Mouse (Mus musculus): Measurements from ENCODE around the gene Camk2d.

Gene Camk2d

DNA sequence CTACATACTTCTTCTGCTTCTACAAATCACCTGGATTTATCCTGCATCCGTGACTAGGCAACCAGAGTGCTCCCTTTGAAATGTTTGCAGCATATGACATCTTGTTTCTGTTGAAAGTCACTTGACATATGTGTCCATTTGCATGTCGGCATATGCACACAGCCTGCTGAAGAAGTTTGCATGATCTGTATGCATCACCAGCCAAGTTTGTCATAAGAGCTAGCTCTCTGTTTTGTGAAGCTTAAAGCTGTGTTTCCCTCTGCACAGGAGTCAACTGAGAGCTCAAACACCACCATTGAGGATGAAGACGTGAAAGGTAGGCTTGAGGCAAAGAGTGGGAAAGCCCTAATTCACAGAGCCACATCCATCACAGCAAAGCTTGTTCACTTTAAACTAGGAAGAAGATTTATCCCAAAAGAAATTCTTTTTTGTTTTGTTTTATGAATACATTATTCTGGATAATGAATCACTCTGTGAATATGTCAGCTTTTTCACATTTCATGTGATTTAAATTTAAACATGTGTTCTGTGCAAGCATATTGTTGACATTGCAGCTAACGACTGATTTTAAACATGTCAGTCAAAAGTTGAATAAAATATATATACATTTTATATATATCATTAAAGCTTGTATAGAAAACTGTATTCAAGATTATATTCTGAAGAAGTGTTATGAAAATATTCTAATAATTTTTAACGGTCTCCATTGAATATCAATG is 214.4 kb downstream of the Camk2d start:
- no peak for DNase-seq (ENCODE audit: low spot score in 2 of 2)

DNA sequence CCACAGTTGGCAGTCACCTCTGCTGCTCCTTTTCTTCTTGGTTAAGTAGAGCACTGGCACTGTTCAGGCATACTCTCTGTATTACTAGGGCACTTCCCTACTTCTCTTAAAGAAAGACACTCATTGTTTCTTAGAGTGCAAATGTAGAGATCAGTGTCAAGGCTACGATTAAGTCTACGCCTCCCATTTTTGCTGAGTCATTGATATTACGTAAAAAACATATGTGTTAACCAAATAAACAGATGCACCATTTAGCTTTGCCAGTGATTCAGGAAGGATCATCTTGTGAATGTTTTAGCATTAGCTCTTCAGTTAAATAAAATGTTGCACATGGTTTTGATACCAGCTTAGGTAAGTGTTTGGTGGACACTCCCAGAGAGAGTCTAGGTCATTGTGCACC is 215.5 kb downstream of the Camk2d start:
- no peak for DNase-seq (ENCODE audit: low spot score in 2 of 2)

DNA sequence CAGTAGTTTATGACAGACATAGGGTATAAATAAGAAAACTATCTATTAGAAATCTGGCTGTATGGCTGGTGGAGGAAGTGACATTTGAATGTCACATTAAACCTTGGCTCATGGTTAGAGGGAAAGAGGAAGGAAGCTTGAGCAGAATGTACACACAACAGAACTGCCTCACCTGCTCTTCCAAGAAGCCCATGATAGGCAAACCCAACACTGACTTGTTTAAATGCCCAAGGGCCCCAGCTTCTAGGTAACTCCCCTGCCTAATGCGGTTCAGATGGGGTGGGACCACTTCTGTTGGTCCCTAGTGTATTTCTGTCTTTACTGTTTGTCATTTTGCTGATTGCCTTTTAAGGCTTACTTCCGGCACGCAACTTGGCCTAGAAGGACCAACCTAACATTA is 226.3 kb downstream of the Camk2d start:
- no peak for DNase-seq (ENCODE audit: low spot score in 2 of 2)

DNA sequence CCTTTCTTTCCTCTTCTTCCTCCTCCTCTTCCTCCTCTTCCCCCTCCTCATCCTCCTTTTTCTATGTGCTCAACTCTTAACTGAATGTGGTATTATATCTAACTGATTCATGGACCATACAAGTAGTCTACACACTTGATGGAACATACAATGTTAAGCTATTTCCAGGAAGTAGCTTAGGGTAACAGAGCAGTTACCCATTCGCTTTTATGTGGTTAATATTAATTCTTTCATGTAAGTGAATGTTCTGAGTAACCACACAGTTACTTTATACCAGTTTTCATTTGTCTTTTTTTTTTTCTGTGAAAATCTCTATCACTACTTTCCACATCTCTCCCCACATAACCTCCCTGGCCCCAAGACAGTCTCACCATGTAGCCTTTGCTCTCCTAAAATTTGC is 228.8 kb downstream of the Camk2d start:
- no peak for DNase-seq (ENCODE audit: low spot score in 2 of 2)

DNA sequence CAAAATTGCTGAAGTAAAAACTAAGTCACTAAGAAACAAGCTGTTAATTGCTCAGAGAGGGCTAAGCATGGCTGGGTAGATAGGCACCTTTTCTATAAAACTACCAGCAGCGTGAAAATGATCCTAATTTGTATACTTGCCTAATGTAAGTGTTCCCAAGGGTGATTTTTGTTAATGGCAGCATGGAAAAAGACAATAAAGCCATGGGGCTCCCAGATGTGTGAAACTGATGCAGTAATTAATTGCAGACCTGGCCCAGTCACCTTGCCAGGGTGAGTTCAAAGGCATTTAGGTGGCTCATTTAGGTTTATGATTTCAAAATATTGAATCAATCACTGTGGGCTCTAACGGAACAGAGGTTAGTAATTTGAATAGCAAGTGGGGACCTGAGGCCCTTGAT is 230.1 kb downstream of the Camk2d start:
- no peak for DNase-seq (ENCODE audit: low spot score in 2 of 2)

DNA sequence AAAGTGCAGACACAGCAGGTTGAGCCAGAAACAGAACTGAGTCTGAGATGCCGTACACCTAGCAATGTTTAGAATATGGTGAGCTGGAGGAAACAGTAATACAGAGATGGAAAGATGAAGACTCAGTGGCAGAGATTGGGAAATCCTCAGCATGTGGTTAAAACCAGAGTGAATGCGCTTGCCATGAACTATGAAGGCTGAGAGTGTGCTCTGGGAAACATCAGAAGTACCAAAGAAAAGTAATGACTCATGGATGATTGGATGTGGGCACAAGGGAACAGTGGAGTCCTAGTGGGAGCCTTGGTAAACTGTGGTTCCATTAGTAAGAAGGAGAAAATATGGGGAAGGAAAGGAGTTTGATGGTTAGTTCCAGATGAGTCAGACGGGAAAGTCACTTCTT is 231.8 kb downstream of the Camk2d start:
- DNase-seq (ENCODE audit: low spot score in 2 of 2) = no peak

DNA sequence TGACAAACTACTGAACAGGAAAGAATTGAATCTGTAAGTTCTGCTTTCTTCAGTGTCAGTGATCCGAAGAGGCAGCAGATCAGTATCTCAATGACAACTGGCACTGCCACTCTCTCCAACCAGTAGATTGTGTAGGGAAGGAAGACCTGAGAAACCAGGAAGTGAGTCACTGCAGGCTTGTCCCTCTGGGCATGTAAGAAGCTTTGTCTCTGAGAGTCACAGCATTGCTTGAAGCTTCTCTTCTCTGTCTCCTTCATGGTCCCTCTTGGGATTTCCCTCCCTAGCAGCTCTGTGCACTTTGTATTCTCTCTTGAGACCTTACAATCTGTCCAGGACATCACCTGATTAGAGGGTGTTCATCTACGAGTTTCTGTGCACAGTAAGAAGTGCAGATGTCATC is 233.7 kb downstream of the Camk2d start:
- no peak for DNase-seq (ENCODE audit: low spot score in 2 of 2)

DNA sequence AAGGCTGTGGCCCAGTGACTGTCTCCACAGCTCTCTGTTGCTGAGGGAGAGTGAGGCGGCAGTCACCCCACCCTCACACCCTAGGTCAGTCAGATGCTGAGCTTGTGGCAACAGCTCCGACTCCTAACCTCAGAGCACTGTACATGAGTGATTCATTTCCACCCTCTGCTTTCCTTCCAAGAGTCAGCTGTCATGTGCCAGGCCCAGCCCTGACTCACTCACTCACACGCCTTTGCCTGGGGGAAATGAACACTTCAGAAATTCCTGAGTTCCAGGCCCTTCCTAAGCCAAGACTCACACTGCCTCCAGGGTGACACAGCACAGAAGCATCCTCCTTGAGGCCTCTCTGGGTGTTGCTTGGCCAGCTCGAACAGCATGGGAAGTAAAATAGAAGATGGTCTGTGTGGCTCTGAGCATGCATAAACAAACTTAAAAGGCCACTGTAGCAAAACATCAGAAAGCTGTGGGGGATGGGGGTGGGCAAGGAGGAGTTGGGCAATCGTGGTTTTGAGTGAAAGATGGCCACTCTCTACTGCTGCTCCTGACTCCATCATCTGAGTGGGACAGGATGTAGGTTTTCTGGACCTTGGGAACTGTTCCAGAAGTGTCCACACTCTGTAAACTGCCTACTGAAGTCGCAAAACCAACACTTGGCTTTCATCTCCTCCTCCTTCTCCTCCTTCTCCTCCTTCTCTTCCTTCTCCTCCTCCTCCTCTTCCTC is 235.5 kb downstream of the Camk2d start:
- peak; percentile 80 to 81 for DNase-seq (ENCODE audit: low spot score in 2 of 2)

DNA sequence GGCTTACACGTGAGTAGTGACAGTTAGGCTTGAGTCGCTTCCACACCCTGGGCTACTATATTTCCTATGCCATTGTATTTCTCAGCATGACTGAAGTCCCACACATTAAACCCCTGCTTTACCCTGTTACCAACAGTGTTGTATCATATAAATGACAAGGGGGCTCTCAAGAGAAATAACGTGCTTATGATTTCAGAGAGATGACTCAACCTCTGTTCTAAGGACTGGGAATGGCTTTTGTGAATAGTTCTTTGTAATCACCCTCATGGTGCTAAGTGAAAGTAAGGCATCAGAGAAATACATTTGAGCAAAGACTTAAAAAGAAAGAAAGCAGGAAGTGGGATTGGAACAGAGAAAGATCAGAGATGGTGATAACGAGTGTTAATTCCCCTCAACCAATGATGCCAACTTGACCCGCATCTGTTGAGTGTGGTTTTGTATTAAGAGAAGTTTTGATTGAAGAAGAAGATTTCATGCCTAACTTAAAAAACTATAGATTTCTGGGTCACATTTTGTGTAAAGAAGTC is 238.6 kb downstream of the Camk2d start:
- DNase-seq (ENCODE audit: low spot score in 2 of 2) = no peak

DNA sequence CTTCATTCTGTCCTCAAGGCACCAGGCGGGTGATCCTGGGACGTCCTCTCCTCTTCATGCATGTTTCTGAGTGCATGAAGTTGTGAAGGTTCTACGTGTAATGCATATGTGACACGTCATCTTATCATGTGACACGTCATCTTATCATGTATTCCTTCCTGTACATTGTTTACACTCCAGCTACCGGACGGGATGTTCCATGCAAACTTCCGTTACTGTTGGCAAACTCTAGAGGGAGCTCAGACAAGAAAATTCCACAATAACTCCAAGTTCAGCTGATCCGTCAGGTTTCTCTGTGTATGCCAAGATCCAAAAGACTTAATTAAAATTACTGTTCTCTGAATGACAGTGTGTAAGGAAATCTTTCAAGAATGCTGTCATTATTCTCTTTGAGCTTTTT is 246.7 kb downstream of the Camk2d start:
- no peak for DNase-seq (ENCODE audit: low spot score in 2 of 2)

DNA sequence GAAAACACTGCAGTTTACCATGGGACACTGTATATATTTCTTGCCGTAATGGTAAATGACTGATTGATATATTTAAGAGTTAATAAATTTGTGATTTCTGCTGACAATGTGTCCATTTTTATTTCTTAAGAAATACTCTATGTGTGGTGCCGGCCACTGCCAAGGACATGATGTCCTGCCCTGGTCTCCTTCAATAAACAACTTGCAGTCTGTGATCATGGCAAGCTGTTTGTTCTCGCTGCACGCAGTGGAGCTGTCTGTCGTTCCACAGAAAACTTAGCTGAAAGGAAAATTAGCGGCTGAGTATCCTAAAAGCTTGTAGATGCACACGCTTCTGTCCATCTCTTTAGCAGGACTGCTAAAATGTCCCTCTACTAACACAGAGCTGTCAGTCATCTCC is 248.7 kb downstream of the Camk2d start:
- DNase-seq (ENCODE audit: low spot score in 2 of 2) = no peak

DNA sequence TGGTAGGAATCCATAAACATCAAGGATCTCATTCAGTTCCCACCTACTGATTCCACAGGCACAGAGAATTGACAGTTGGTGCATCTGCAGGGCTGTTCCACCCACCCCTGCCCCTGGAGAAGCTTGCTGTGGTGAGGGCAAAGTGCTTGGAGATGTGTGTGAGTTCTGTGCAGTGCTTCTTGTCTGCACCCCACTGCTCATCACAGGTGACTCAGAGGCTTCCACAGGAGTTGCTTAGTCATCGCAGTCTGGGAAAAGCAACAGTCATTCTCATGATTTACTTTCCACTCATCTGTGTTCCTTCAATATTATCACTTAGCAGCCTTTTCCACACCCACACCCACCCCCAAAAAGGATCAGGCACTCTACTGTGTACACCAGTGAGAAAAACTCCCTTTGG is 252.0 kb downstream of the Camk2d start:
- no peak for DNase-seq (ENCODE audit: low spot score in 2 of 2)

DNA sequence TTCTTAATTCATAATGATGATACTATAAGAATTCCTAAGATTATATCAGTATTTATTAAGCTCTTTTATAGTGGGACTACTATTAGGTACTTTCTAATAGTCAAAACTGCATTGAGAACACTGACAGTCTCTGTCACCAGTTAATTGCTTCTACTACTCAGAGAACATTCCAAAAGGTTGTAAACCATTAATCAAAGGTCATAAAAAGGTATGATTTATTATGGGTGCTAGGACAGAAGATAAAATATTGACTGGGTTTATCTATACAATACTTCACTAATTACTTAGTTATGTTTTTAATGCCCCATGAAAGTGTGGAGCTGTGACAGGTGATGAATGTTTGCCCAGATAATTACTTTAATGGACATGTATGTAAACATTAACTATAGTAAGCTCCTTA is 264.3 kb downstream of the Camk2d start:
- no peak for DNase-seq (ENCODE audit: low spot score in 2 of 2)

DNA sequence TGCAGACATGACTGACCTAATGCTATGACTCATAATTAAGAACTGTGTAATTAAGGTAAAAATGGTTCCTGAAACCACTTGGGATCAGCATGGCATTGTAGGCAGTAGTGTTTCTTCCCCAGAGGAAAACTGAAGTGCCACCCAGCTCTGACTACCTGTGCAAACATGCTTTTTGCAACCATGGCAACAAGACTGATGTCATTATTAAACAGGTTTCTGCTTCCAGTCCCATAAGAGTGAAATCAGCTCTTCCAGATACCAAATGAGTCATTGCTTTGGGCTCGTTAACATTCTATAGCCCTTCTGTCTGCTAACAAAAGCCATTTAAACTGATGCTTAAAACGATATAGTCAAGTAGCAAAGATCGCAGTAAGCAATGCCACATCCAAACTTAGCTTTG is 273.5 kb downstream of the Camk2d start:
- no peak for DNase-seq (ENCODE audit: low spot score in 2 of 2)

DNA sequence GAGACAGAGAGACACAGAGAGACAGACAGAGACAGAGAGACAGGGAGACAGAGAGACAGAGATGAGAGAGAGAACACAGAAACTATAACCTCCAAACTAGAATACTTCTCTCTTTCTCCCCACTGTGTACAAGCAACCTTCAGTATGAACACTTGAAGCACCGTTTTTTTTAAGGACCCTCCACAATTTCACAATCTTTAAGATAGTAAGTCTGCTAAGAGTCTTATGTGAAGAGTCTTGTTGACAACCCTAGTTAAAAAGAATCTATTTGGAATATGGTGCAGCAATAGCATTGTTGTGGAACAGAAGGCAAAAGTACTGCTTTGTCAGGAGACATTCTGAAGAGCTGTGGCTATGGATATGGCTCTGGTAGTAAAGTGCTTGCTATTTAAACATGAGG is 274.6 kb downstream of the Camk2d start:
- no peak for DNase-seq (ENCODE audit: low spot score in 2 of 2)

DNA sequence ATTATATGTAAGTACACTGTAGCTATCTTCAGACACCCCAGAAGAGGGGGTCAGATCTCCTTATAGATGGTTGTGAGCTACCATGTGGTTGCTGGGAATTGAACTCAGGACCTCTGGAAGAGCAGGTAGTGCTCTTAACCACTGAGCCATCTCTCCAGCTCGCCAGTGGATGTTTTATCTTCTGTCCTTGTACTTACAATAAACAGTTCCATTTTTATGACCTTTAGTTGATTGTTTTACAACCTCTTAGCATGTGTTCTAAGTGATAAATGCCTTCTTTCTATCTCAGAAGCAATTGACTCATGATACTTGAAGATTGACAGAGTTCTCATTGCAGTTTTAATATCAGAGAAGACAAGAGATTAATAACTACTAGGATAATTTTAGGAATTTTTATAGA is 282.1 kb downstream of the Camk2d start:
- DNase-seq (ENCODE audit: low spot score in 2 of 2) = no peak

DNA sequence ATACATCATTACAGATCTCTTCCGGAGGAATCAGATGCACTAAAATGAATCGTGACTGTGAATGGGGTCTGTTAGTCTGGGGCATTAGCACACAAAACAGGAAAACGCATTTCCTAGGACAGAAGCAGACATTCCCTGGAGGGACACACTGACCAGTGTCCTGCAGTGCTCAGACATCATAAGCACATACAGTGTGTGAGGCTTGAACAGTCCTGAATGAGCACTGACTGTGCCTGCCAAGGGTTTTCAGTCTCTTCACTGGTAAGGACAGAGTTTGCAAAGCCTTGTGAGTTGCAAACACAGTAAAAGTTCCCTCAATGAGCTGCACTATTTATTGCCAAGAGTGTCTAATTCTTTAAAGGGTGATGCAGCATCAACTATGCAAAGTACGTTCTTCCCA is 290.0 kb downstream of the Camk2d start:
- no peak for DNase-seq (ENCODE audit: low spot score in 2 of 2)

DNA sequence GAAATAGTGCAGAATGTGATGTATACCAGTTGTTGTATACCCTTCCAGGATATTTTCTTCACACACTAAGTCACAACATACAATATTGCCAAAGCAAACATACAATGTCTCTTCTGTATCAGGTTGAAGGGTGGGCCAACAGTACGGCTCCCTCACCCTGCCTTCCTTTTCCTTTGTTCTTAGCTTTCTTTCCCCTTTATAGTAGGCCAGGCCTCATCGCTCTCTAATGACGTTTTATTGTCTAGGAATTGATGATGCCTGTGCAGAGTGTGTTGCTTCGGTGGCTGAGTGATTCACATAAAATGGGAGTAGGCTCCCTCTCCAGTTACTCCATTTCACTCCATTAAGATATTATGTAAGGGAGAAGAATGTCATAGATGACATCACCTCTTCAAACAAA is 290.5 kb downstream of the Camk2d start:
- no peak for DNase-seq (ENCODE audit: low spot score in 2 of 2)
